Mouse (Mus musculus): Measurements from ENCODE around the gene Rtf2.

GRCm38 (mm10) chr2:172474970-172475369 is 34.6 kb downstream of the Rtf2 start:
- TF ChIP-seq CTCF (IDR thresholded peaks at IDR 0.05): peak; percentile 64
- no peak for TF ChIP-seq EP300 (IDR thresholded peaks at IDR 0.05)
